Mouse (Mus musculus): ENCODE measurements around the gene Hbb-bt. TPM values are rescaled to one million over a fixed set of nuclear protein-coding genes. Genes with fewer than 3 reads are reported as not detected.
A peak's percentile ranks its signal among the peaks of the same experiment; 100 is the strongest.
"Not testable (repeated sequence)": the region's sequence is repeated elsewhere in the genome, so short reads cannot be mapped to it uniquely, and the experiment has no call there.

Hbb-bt gene
- polyA plus RNA-seq, 1 experiment from 2014 or later: 10,944 TPM

DNA sequence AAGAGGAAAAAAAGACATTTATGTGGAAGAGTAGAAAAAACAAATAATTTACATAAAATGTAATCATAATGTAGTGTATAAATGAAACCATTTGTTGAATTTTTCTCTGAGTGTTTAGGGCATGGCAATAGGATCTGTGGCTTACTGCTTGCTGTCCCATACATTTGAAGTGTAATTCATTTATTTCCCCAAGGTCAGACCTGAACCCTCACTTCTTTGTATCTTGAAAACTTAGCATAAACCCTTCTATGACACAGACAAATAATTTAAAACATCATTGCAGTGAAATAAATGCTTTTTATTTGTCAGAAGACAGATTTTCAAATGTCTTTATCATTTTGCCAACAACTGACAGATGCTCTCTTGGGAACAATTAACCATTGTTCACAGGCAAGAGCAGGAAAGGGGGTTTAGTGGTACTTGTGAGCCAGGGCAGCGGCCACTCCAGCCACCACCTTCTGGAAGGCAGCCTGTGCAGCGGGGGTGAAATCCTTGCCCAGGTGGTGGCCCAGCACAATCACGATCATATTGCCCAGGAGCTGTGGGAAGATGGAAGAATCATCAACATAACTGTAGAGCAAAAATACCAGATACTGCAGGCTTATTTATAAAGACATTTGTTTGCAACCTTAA, 12.6 kb upstream of the Hbb-bt start:
- Histone ChIP-seq H3K9ac (no peak overlapping the region), H3K9me3 (no peaks in the 10 kb centered on the region), H3K4me1 (no peaks in the 10 kb centered on the region)

DNA sequence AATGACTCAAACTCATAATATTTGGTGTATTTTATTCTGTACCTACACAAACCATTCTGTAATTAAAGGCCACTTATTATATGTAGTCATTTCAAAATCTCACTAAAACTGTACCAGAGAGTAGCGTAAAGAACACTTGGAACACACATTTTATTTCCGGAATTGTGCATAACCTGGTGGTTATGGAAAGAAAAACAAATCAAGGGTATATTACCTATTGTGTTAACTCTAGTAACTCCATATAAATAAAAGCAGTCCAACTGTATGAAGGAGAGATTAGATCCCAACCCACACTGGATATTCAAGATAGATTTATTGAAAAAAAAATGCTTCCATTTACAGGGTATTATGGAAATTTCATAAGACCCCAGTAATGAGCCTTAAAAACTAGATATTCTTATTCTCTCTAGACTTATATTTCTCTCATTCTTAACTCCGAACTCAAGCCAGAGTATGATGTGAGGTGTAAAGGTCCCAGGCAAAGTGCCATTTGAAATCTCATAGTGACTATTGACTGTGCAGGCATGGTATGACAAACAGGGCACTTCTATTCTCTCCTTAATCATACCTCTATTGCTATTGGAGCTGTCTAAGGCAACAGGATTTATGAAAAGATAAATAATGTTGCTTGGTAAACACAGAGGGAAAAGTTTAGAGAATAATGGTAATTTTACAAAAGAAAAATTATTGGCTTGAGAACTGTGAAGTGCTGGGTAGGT, 11.9 kb upstream of the Hbb-bt start:
- no peaks in the 10 kb centered on the region for H3K27me3 ChIP-seq (replicated peaks)
- no peak for ATAC-seq (ENCODE audit: extremely low read depth, insufficient number of reproducible peaks, low FRiP score, low TSS enrichment)
- no peak overlapping the region for H3K4me2 ChIP-seq
- WGBS: 80% methylated on average over 3 of the region's 3 CpGs
- no peaks in the 10 kb centered on the region for H3K9me3 ChIP-seq
- no peaks in the 10 kb centered on the region for H3K4me1 ChIP-seq
- no peak overlapping the region for H3K27ac ChIP-seq (replicated peaks)
- no peak overlapping the region for H3K9ac ChIP-seq
- no peak overlapping the region for H3K4me3 ChIP-seq
- H3K36me3 ChIP-seq: no peaks in the 10 kb centered on the region

More for the DNA sequence above, 12.6 kb upstream of the Hbb-bt start:
- Histone ChIP-seq H3K4me3 (no peak overlapping the region), H3K27ac (replicated peaks) (no peak overlapping the region), H3K27me3 (replicated peaks) (no peaks in the 10 kb centered on the region), H3K36me3 (no peaks in the 10 kb centered on the region), H3K4me2 (no peak overlapping the region; the same call in 1 of the 2 replicates)
- ATAC-seq (ENCODE audit: extremely low read depth, insufficient number of reproducible peaks, low FRiP score, low TSS enrichment): no peak
- WGBS: 59% methylated on average over 3 of the region's 3 CpGs

DNA sequence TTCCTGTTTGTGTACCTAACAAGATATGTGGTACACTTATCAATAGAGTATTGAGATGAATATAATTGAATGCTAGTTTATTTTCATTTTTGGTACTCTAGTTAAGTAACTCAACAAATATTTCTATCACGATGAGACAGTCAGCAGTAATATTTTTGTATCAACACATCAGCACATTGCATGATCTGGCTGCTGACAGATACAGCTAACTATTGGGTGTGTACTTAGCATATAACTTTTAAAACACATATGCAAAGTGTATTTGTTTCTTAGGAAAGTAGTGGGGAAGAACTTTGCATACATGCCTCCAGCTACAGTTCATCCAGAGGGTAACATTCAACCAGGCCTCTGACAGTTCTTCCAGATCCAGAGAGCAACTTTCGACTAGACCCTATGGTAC, 10.8 kb upstream of the Hbb-bt start:
- no peak for ATAC-seq (ENCODE audit: extremely low read depth, insufficient number of reproducible peaks, low FRiP score, low TSS enrichment)
- Histone ChIP-seq H3K9ac (no peak overlapping the region), H3K36me3 (no peaks in the 10 kb centered on the region), H3K4me3 (no peak overlapping the region), H3K9me3 (no peaks in the 10 kb centered on the region), H3K27me3 (replicated peaks) (no peaks in the 10 kb centered on the region), H3K4me2 (no peak overlapping the region), H3K4me1 (no peaks in the 10 kb centered on the region), H3K27ac (replicated peaks) (no peak overlapping the region)
- WGBS: 75% methylated on average over 2 of the region's 2 CpGs

DNA sequence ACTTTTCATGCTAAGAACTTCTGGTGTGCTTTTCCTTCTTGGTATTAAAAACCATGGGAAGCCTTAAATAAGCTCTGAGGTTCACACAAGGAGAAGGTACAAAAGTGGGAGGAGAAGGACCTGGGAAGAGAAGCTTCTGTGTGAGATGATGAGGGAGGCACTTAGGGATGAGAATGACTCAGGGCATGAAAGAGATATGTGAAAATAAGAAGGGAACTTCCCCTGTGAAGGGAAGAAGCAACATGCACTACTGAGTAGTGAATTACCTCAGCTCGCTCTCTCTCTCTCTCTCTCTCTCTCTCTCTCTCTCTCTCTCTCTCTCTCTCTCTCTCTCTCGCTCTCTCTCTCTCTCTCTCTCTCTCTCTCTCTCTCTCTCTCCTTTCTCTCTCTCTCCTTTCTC, 1.3 kb upstream of the Hbb-bt start:
- not testable (repeated sequence) for ATAC-seq (ENCODE audit: extremely low read depth, insufficient number of reproducible peaks, low FRiP score, low TSS enrichment); H3K9ac ChIP-seq; H3K27ac ChIP-seq (replicated peaks); H3K4me1 ChIP-seq; H3K4me2 ChIP-seq; H3K9me3 ChIP-seq; H3K4me3 ChIP-seq; H3K27me3 ChIP-seq (replicated peaks); H3K36me3 ChIP-seq
- 30% methylated on average over 1 of the region's 2 CpGs for WGBS

GRCm38 (mm10) chr7:103813152-103813551, 644 bp downstream of the Hbb-bt start:
- not testable (repeated sequence) for H3K4me2 ChIP-seq; ATAC-seq (ENCODE audit: extremely low read depth, insufficient number of reproducible peaks, low FRiP score, low TSS enrichment); H3K9ac ChIP-seq; H3K9me3 ChIP-seq; H3K27ac ChIP-seq (replicated peaks); H3K27me3 ChIP-seq (replicated peaks); H3K4me1 ChIP-seq; H3K36me3 ChIP-seq; H3K4me3 ChIP-seq
- WGBS: no CpG with 5 or more reads among the region's 3 CpGs

DNA sequence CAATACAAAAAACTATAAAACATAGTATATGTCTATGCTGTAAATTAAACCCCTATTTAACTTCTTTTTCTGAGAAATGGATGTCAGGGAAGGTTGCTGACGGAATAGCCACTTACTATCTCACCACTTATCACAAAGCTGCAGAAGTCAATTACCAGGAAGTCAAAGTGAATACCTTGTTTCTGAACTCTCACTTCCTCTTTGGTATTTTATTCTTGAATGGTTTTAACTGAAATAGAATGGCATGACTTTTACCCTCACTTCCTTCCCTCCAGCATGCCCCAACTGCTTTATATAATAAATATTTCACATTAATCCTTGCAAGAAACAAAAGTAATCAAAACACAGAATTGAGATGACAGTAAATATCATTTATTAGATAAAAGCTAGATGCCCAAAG, 1.6 kb downstream of the Hbb-bt start:
- H3K27ac ChIP-seq (replicated peaks): no peak overlapping the region

GRCm38 (mm10) chr7:103811223-103811845, 2.5 kb downstream of the Hbb-bt start:
- no peak overlapping the region for H3K9ac ChIP-seq
- no peaks in the 10 kb centered on the region for H3K27me3 ChIP-seq (replicated peaks)
- H3K9me3 ChIP-seq: no peaks in the 10 kb centered on the region
- H3K36me3 ChIP-seq: no peaks in the 10 kb centered on the region
- H3K4me3 ChIP-seq: peak overlapping the region; percentile 16; the same call in 1 of the 2 replicates
- peaks cover 9% of the 10 kb centered on the region for H3K4me1 ChIP-seq
- WGBS: 43% methylated on average over 1 of the region's 1 CpGs
- ATAC-seq (ENCODE audit: extremely low read depth, insufficient number of reproducible peaks, low FRiP score, low TSS enrichment): no peak
- peak overlapping the region; percentile 54 for H3K27ac ChIP-seq (replicated peaks)
- peak overlapping the region; percentile 28 for H3K4me2 ChIP-seq

More for the DNA sequence above, 1.6 kb downstream of the Hbb-bt start:
- Histone ChIP-seq H3K9me3 (no peaks in the 10 kb centered on the region), H3K9ac (no peak overlapping the region), H3K36me3 (no peaks in the 10 kb centered on the region), H3K4me1 (peaks cover 9% of the 10 kb centered on the region), H3K4me2 (peak overlapping the region; percentile 16; the same call in 1 of the 2 replicates), H3K27me3 (replicated peaks) (no peaks in the 10 kb centered on the region), H3K4me3 (peak overlapping the region; percentile 18; the same call in 1 of the 2 replicates)
- ATAC-seq (ENCODE audit: extremely low read depth, insufficient number of reproducible peaks, low FRiP score, low TSS enrichment): no peak
- WGBS: 44% methylated on average over 1 of the region's 1 CpGs

- WGBS: 66% methylated on average over 3 of the region's 3 CpGs
Measured at GRCm38 (mm10) chr7:103810746-103811145, 3.0 kb downstream of the Hbb-bt start.

GRCm38 (mm10) chr7:103810296-103810695, 3.5 kb downstream of the Hbb-bt start:
- H3K9ac ChIP-seq: no peak overlapping the region
- no peaks in the 10 kb centered on the region for H3K36me3 ChIP-seq
- H3K4me3 ChIP-seq: no peak overlapping the region
- H3K4me2 ChIP-seq: peak overlapping the region; percentile 29; the same call in 1 of the 2 replicates
- ATAC-seq (ENCODE audit: extremely low read depth, insufficient number of reproducible peaks, low FRiP score, low TSS enrichment): no peak
- no peaks in the 10 kb centered on the region for H3K9me3 ChIP-seq
- 68% methylated on average over 1 of the region's 1 CpGs for WGBS
- H3K4me1 ChIP-seq: peaks cover 9% of the 10 kb centered on the region
- H3K27ac ChIP-seq (replicated peaks): no peak overlapping the region
- no peaks in the 10 kb centered on the region for H3K27me3 ChIP-seq (replicated peaks)

More at GRCm38 (mm10) chr7:103810746-103811145, 3.0 kb downstream of the Hbb-bt start:
- Histone ChIP-seq H3K36me3 (no peaks in the 10 kb centered on the region), H3K27me3 (replicated peaks) (no peaks in the 10 kb centered on the region), H3K9me3 (no peaks in the 10 kb centered on the region), H3K27ac (replicated peaks) (no peak overlapping the region), H3K4me2 (no peak overlapping the region; the same call in 1 of the 2 replicates), H3K4me3 (no peak overlapping the region), H3K4me1 (peaks cover 9% of the 10 kb centered on the region), H3K9ac (no peak overlapping the region)
- ATAC-seq (ENCODE audit: extremely low read depth, insufficient number of reproducible peaks, low FRiP score, low TSS enrichment): no peak

GRCm38 (mm10) chr7:103809801-103810155, 4.0 kb downstream of the Hbb-bt start:
- Histone ChIP-seq H3K4me1 (peaks cover 9% of the 10 kb centered on the region), H3K27ac (replicated peaks) (peak overlapping the region; percentile 50; the same call in 1 of the 2 replicates), H3K36me3 (no peaks in the 10 kb centered on the region), H3K9ac (no peak overlapping the region), H3K9me3 (no peaks in the 10 kb centered on the region), H3K4me2 (peak overlapping the region; percentile 29), H3K27me3 (replicated peaks) (no peaks in the 10 kb centered on the region), H3K4me3 (no peak overlapping the region)
- 37% methylated on average over 1 of the region's 1 CpGs for WGBS
- ATAC-seq (ENCODE audit: extremely low read depth, insufficient number of reproducible peaks, low FRiP score, low TSS enrichment): no peak

DNA sequence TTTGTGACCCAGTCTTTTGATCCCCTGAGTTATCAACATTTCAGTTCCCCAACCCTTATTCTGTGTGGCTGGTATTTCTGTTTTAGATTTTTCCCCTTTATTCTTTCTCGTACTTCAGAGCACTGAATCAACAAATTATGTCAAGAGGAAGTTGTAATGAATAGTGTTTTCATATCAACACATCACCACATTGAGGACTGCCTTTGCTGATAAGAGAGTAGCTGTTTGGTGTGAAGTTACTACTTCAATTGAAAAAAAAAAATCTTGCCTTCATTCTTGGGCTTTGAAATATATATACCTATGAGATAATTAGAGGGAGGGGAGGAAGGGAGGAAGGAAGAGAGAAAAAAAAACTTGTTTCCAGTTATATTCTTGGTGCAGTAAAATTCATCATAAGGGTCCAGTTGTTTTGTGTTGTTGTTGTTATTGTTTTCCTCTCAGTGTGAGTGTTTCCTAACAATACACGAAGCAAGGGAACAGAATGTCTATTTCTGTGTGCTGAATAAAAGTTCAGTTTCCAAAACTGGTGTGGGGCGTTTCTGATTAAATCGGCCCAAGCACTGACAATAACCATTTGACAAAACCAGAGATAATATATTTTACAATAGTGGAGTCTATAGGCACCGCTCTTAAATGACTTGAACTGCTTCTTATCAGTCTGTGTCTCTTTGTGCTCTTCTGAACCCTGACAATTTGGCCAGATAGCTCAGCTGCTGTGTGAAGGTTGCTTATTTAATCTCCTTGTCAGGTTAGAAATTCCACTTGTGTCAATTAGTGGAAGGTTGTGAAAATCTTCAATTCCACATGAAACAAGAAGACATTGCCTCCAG, 4.6 kb downstream of the Hbb-bt start:
- WGBS: 28% methylated on average over 5 of the region's 5 CpGs
- H3K4me1 ChIP-seq: peaks cover 9% of the 10 kb centered on the region
- H3K4me3 ChIP-seq: no peak overlapping the region
- H3K9me3 ChIP-seq: no peaks in the 10 kb centered on the region
- no peak overlapping the region; the same call in 1 of the 2 replicates for H3K9ac ChIP-seq
- peak overlapping the region; percentile 50; the same call in 1 of the 2 replicates for H3K27ac ChIP-seq (replicated peaks)
- H3K27me3 ChIP-seq (replicated peaks): no peaks in the 10 kb centered on the region
- H3K36me3 ChIP-seq: no peaks in the 10 kb centered on the region
- H3K4me2 ChIP-seq: peak overlapping the region; percentile 29
- no peak for ATAC-seq (ENCODE audit: extremely low read depth, insufficient number of reproducible peaks, low FRiP score, low TSS enrichment)

All from heart, embryonic 13.5 days (tissue).